Mouse (Mus musculus) bone marrow macrophage, adult 2 months (primary cell): ENCODE data around the gene Jarid2.

ENCODE experiments used
- CTCF ChIP-seq: IDR thresholded peaks from 2 replicates; pipeline ENCODE4 v1.5.1; 2012; ENCODE audit warnings: low read depth, mild to moderate bottlenecking, low read length, moderate library complexity
- POLR2A ChIP-seq: IDR thresholded peaks from 2 replicates; pipeline ENCODE4 v1.6.1; 2012; ENCODE audit warnings: mild to moderate bottlenecking, low read depth, low read length, borderline replicate concordance

DNA sequence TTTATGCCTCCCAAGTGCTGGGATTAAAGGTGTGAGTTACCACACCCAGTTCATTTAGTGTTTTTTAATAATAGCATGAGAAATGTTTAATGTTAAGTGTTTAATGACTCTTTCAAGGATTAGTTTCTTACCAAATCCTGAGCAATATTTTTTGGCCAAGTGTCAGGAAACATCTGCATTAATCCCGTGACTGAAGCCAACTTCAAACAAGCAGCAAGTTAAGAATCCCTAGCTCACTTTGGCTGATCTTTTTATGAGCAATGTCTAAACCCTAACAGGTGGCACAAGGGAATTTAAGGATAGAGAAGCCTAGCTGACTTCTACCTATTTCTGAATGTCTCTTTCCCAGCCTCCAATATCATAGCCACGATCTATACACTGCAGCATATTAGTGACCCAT is 60.7 kb downstream of the Jarid2 start:
- TF ChIP-seq CTCF = no peak
- no peak for TF ChIP-seq POLR2A
